Mouse (Mus musculus) hindbrain, embryonic 11.5 days (tissue): ENCODE measurements at regions not wholly inside any gene's neighbourhood (a gene's known extent, or its start where the extent isn't known, plus 50 kb on each side); places are given as distances from the start of the nearest gene placed in this dataset.

Experiments
- ATAC-seq: fragments of 200-750 bp; cut with Nextera tagmentation; 2 replicates; pipeline ENCODE4 v1.8.0; 2017; ENCODE audit warnings: mild to moderate bottlenecking, moderate TSS enrichment, moderate library complexity; ENCODE audit not compliant: low FRiP score
- DNase-seq: peaks from one replicate; pipeline ENCODE4 v3.0.0-alpha.2; 2015; ENCODE audit warnings: low spot score
- H3K27ac ChIP-seq: fragments of 300-500 bp; sonication (generic); 2 replicates; pipeline ENCODE4 v1.5.1; 2014; ENCODE audit warnings: mild to moderate bottlenecking, low read depth, low read length
- H3K27me3 ChIP-seq: fragments of 300-500 bp; sonication (generic); 2 replicates; pipeline ENCODE4 v1.6.1; 2014; ENCODE audit warnings: mild to moderate bottlenecking, low read length, moderate library complexity, mixed read lengths; ENCODE audit not compliant: control insufficient read depth, insufficient read depth
- H3K36me3 ChIP-seq: fragments of 300-500 bp; sonication (generic); 2 replicates; pipeline ENCODE4 v1.6.1; 2014; ENCODE audit warnings: mild to moderate bottlenecking, low read length, moderate library complexity, mixed read lengths; ENCODE audit not compliant: control insufficient read depth, insufficient read depth
- H3K4me1 ChIP-seq: fragments of 300-500 bp; sonication (generic); replicated peaks from 2 replicates; pipeline ENCODE4 v1.6.1; 2014; ENCODE audit warnings: low read length, mixed read lengths; ENCODE audit not compliant: control insufficient read depth, insufficient read depth
- H3K4me2 ChIP-seq: fragments of 300-500 bp; sonication (generic); replicated peaks from 2 replicates; pipeline ENCODE4 v1.6.1; 2014; ENCODE audit warnings: mild to moderate bottlenecking, low read depth, low read length
- H3K4me3 ChIP-seq: fragments of 300-500 bp; sonication (generic); 2 replicates; pipeline ENCODE4 v1.5.1; 2014; ENCODE audit warnings: low read depth, low read length
- H3K9ac ChIP-seq: fragments of 300-500 bp; sonication (generic); 2 replicates; pipeline ENCODE4 v1.6.1; 2014; ENCODE audit warnings: low read depth, low read length
- H3K9me3 ChIP-seq: fragments of 300-500 bp; sonication (generic); 2 replicates; pipeline ENCODE4 v1.6.1; 2016; ENCODE audit warnings: low read length; ENCODE audit not compliant: control insufficient read depth
- WGBS: fragments of 180-500 bp; shearing (Covaris S2); extraction: QIAGEN DNeasy Blood & Tissue Kit; methylation state at CpG from one replicate; pipeline ENCODE4 v1.1.7; 2014; 5-methylcytosine and 5-hydroxymethylcytosine counted together

DNA sequence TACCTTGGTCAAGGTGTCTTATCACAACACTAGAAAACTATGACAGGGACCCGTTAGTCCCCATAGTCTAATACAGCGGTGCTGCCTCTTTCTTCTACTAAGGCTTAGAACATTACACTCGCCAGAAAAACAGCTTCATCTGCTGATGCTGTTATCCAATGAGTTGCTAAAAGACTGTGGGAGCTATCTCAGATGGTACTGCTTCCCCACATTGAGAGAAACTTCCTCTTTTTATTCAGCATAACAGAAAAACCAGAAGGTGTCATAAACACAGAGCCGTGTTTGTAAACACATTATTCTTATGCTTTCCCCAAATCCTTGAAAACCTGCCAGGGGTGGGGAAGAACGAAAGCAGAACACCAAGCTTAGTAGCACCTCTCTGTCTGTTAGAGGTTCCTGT lies 49.9 kb upstream of the Arhgap5 start:
- no peaks in the 10 kb centered on the region for H3K27me3 ChIP-seq
- no peaks in the 10 kb centered on the region; the same call in 1 of the 2 replicates for H3K9me3 ChIP-seq
- H3K27ac ChIP-seq = no peak overlapping the region
- no peaks in the 10 kb centered on the region for H3K4me1 ChIP-seq
- DNase-seq (no peak), ATAC-seq (no peak)
- H3K9ac ChIP-seq = no peak overlapping the region
- 89% methylated on average over 5 of the region's 5 CpGs for WGBS
- H3K36me3 ChIP-seq = no peaks in the 10 kb centered on the region
- H3K4me3 ChIP-seq = no peak overlapping the region
- no peak overlapping the region for H3K4me2 ChIP-seq
